ENCODE assay signal across 29 mouse cellular contexts in the genomic region with DNA sequence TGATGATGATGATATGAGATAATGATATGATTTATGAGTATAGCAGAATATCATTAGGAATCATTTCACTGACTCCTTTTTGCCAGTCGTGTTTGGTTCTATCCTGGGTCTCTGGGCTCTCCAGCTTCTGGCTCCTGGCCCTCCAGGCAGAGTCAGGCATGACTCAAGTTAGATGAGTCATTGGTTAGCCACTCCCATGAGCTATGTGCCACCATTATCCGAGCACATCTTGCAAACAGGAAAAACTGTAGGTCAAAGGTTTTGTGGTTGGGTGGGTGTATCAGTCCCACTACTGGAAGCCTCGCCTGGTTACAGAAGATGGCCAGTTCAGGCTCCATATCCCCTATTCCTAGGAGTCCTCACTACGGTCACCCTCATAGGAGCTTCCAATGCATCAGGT. TPM values are rescaled to one million over a fixed set of nuclear protein-coding genes. Genes with fewer than 3 reads are reported as not detected.
DNase-seq lines count a peak whose midpoint lies in the region; TF ChIP-seq lines count a peak whose summit lies in the region.
"Had no signal": no experiment of that assay in that cellular context is flagged by ENCODE, and none has a peak within 500 bp of the region (broad histone marks: within the 10 kb centered on the region; RNA-seq: fewer than 3 reads in every experiment).

No protein-coding gene starts in this region.

- no peaks in the 10 kb centered on the region for H3K79me2 ChIP-seq in C2C12 (ENCODE audit: control insufficient read depth, insufficient read depth)

- H3K27me3 ChIP-seq in C2C12 (ENCODE audit: control insufficient read depth, insufficient read depth, insufficient read length) = no peaks in the 10 kb centered on the region
- H3K27me3 ChIP-seq: CH12.LX; embryonic facial prominence, embryonic 15.5 days; forebrain, embryonic 15.5 days; heart, embryonic 15.5 days; hindbrain, embryonic 13.5 days had no signal

- H3K79me3 ChIP-seq in C2C12 (ENCODE audit: low read depth) = no peaks in the 10 kb centered on the region

- intact Hi-C loops in left cerebral cortex, postnatal 25 days (cut with DNase I) = no loop called here

- H3ac ChIP-seq in C2C12 (ENCODE audit: control insufficient read depth, insufficient read length, low read depth) = no peak overlapping the region

- DNase-seq in adrenal gland, adult 2 months = peak; percentile 4
- DNase-seq in adrenal gland, adult 18-20 months (ENCODE audit: low spot score in 2 of 2) = no peak
- peak; percentile 20 for DNase-seq in adipocyte (ENCODE audit: low spot score)
- DNase-seq in ovary, postnatal 10 days (ENCODE audit: low spot score) = no peak
- DNase-seq in spleen, adult 18-20 months = no peak
- no peak for DNase-seq in left cerebral cortex, postnatal 25 days (ENCODE audit: low spot score in 2 of 2)
- DNase-seq: adrenal gland, postnatal 10 days; cerebellum, adult 2 months; cerebellum, postnatal 10 days; embryo, embryonic 11 days; gastrocnemius, postnatal 14 days; heart, adult 2 months; heart, postnatal 14 days; kidney, adult 18-20 months had no signal

- no peaks in the 10 kb centered on the region for H3K36me3 ChIP-seq in C2C12 (ENCODE audit: control insufficient read depth, insufficient read depth)
- H3K36me3 ChIP-seq: embryonic facial prominence, embryonic 15.5 days; forebrain, embryonic 15.5 days; heart, embryonic 15.5 days; hindbrain, embryonic 13.5 days had no signal

- no peak for TF ChIP-seq CTCF in C2C12 (IDR thresholded peaks at IDR 0.05; ENCODE audit: control insufficient read depth, insufficient read depth, insufficient read length)

- no peak overlapping the region for H3K4me3 ChIP-seq in C2C12 (ENCODE audit: insufficient read depth, poor library complexity, severe bottlenecking)
- H3K4me3 ChIP-seq: embryonic facial prominence, embryonic 15.5 days; erythroblast, embryonic 14.5 days; forebrain, embryonic 15.5 days; heart, adult 2 months; heart, embryonic 15.5 days; hindbrain, embryonic 13.5 days had no signal

TF ChIP-seq in C2C12, 6 proteins besides CTCF, POLR2A, EP300 and RAD21:
- TF ChIP-seq FOSL1 (IDR thresholded peaks at IDR 0.05; ENCODE audit: insufficient read depth, low read length, poor library complexity, severe bottlenecking) (peak; percentile 38), CEBPB (IDR thresholded peaks at IDR 0.05; ENCODE audit: low read depth) (no peak), MYOD1 (IDR thresholded peaks at IDR 0.05; ENCODE audit: control insufficient read depth, insufficient read length, low read depth) (no peak)

RNA-seq across cellular contexts. Expression of a gene that starts 51.6 kb away (rescaled TPM):
- not detected for total RNA-seq in adrenal gland, adult 2 months (2021)
- not detected in 2 replicates for polyA plus RNA-seq in adrenal gland, adult 2 months (2012; rRNA removed)
- not detected for total RNA-seq in adrenal gland, adult 18-20 months (2021)
- polyA plus RNA-seq in C2C12 (2012; fragmentation: generic; extraction: Trizol) = 0.15 TPM
- not detected for total RNA-seq in left cerebral cortex, postnatal 25 days (2021)
- total RNA-seq: adrenal gland, postnatal 10 days; gastrocnemius, adult 18-20 months; gastrocnemius, postnatal 14 days; heart, adult 2 months; heart, postnatal 14 days; hematopoietic stem cell, adult 5-6 weeks; hindbrain, postnatal 0 days had no signal
- polyA plus RNA-seq: cerebellum, adult 2 months; embryonic facial prominence, embryonic 11.5 days; embryonic facial prominence, embryonic 15.5 days; erythroblast, embryonic 14.5 days; forebrain, embryonic 11.5 days; forebrain, embryonic 15.5 days; gonadal fat pad, adult 2 months; heart, adult 2 months; heart, embryonic 11.5 days; heart, embryonic 15.5 days; hindbrain, embryonic 13.5 days; hindbrain, postnatal 0 days; intestine, embryonic 14.5 days had no signal

Comparison
In these comparisons a context has a peak if more than half of its experiments do, and no peak if none do; other contexts are left out.
1. DNase-seq: peak in adrenal gland, adult 2 months (single experiment) and adipocyte (single experiment); none in adrenal gland, adult 18-20 months (0 of 2), ovary, postnatal 10 days (single experiment), spleen, adult 18-20 months (0 of 2) and left cerebral cortex, postnatal 25 days (0 of 2).